Mouse (Mus musculus): Measurements from ENCODE around the gene Rbm8a2.

- TF ChIP-seq MYOD1 (IDR thresholded peaks at IDR 0.05; ENCODE audit: control insufficient read depth in 1 of 3, insufficient read length in 2 of 3, low read depth in 2 of 3) (no peak), POLR2A (IDR thresholded peaks at IDR 0.05; ENCODE audit: insufficient read length, low read depth) (no peak), SRF (IDR thresholded peaks at IDR 0.05; ENCODE audit: control insufficient read depth, insufficient read length, low read depth) (no peak), E2F4 (IDR thresholded peaks at IDR 0.05; ENCODE audit: insufficient read depth) (no peak), USF1 (IDR thresholded peaks at IDR 0.05; ENCODE audit: low read depth) (no peak), TCF12 (IDR thresholded peaks at IDR 0.05; ENCODE audit: insufficient read depth, poor library complexity, severe bottlenecking) (no peak), MYOG (IDR thresholded peaks at IDR 0.05; ENCODE audit: control insufficient read depth in 1 of 3, insufficient read depth in 1 of 3, insufficient read length in 2 of 3, low read depth in 2 of 3) (no peak), POLR2AphosphoS2 (IDR thresholded peaks at IDR 0.05; ENCODE audit: insufficient read length, low read depth) (no peak), MAX (IDR thresholded peaks at IDR 0.05; ENCODE audit: low read depth) (no peak), CEBPB (IDR thresholded peaks at IDR 0.05; ENCODE audit: insufficient read depth, poor library complexity, severe bottlenecking) (no peak)
Observed at GRCm38 (mm10) chr1:175967004-175967745, 11.7 kb downstream of the Rbm8a2 start.

Data from myocyte (in vitro differentiated cells).